Mouse (Mus musculus): ENCODE results near the gene Mbd6.

DNA sequence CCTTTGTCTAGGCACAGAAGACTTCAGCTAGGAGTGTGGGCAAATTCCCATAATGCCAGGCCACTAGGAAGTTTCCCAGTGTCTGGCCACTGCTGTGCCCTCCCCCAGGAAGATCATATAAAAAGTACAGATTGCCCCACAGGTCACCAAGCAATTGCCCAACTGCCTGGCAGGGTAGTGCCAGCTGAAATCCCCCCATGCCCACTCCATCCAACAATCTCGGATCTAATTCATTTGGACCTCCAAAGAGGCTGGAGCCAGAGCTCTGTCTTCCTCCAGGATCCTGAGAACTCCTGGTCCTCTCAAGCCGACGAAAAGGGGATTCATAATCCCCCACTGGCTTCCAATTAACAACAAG, 903 bp downstream of the Mbd6 start:
- TF ChIP-seq GATA1 (IDR thresholded peaks at IDR 0.05; ENCODE audit: low read length): no peak
- TF ChIP-seq TAL1 (IDR thresholded peaks at IDR 0.05; ENCODE audit: low read length): no peak

Measured in erythroblast, embryonic 14.5 days (primary cell).